ENCODE assay signal across 8 mouse cellular contexts in the genomic region with DNA sequence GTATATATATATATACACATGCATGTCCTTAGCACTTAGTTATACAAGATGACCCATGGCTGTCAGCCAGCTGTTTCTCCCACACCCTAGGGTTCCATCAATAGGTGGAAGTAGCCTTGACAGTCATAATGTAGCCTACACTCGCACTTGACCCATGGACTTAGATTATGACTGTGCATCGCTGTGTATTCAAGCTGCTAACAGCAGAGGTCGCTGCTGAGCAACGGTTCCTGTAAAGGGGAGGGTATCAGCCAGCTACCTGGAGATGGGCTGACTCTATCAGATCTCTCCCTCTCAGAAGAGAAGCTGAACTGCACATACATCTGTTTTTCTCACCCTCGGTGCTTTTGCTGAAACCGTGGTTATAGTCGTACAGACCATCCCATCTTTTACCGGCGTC. TPM values are rescaled to one million over a fixed set of nuclear protein-coding genes. Genes with fewer than 3 reads are reported as not detected.
DNase-seq lines count a peak whose midpoint lies in the region; ATAC-seq and TF ChIP-seq lines count a peak whose summit lies in the region.

No protein-coding gene starts in this region.

- 42% methylated on average over 9 of the region's 9 CpGs for WGBS in forebrain, postnatal 0 days
- 34% methylated on average over 9 of the region's 9 CpGs for WGBS in forebrain, embryonic 16.5 days
- 38% methylated on average over 9 of the region's 9 CpGs for WGBS in midbrain, embryonic 10.5 days
- 34% methylated on average over 9 of the region's 9 CpGs for WGBS in midbrain, embryonic 15.5 days
- 40% methylated on average over 9 of the region's 9 CpGs for WGBS in embryonic facial prominence, embryonic 10.5 days

- H3K36me3 ChIP-seq in forebrain, postnatal 0 days (ENCODE audit: insufficient read depth), result no peaks in the 10 kb centered on the region
- no peaks in the 10 kb centered on the region for H3K36me3 ChIP-seq in forebrain, embryonic 16.5 days (ENCODE audit: control insufficient read depth, insufficient read depth)
- no peaks in the 10 kb centered on the region for H3K36me3 ChIP-seq in midbrain, embryonic 10.5 days
- H3K36me3 ChIP-seq in midbrain, embryonic 15.5 days (replicated peaks), result no peaks in the 10 kb centered on the region
- H3K36me3 ChIP-seq in embryonic facial prominence, embryonic 10.5 days (replicated peaks), result no peaks in the 10 kb centered on the region

- no peak overlapping the region for H3K4me3 ChIP-seq in forebrain, postnatal 0 days (ENCODE audit: low read depth, low read length)
- H3K4me3 ChIP-seq in forebrain, embryonic 16.5 days (replicated peaks; ENCODE audit: low read length), result no peak overlapping the region
- H3K4me3 ChIP-seq in midbrain, embryonic 10.5 days, result no peak overlapping the region
- no peak overlapping the region for H3K4me3 ChIP-seq in midbrain, embryonic 15.5 days
- no peak overlapping the region for H3K4me3 ChIP-seq in embryonic facial prominence, embryonic 10.5 days

- peak; percentile 67 for TF ChIP-seq CTCF in forebrain, postnatal 0 days (IDR thresholded peaks at IDR 0.05; ENCODE audit: low read depth)

- H3K9me3 ChIP-seq in forebrain, postnatal 0 days (ENCODE audit: low read length), result no peaks in the 10 kb centered on the region
- no peaks in the 10 kb centered on the region for H3K9me3 ChIP-seq in forebrain, embryonic 16.5 days (ENCODE audit: control insufficient read depth, low read length)
- no peaks in the 10 kb centered on the region for H3K9me3 ChIP-seq in midbrain, embryonic 10.5 days (replicated peaks)
- no peaks in the 10 kb centered on the region for H3K9me3 ChIP-seq in midbrain, embryonic 15.5 days
- no peaks in the 10 kb centered on the region for H3K9me3 ChIP-seq in embryonic facial prominence, embryonic 10.5 days

- no peak overlapping the region for H3K9ac ChIP-seq in forebrain, postnatal 0 days
- no peak overlapping the region for H3K9ac ChIP-seq in forebrain, embryonic 16.5 days (replicated peaks; ENCODE audit: low read depth, low read length)
- H3K9ac ChIP-seq in midbrain, embryonic 15.5 days, result no peak overlapping the region

- DNase-seq in forebrain, postnatal 0 days, result no peak
- peak; percentile 45 for DNase-seq in midbrain, embryonic 10.5 days (ENCODE audit: low spot score)
- peak; percentile 59 for DNase-seq in adrenal gland, postnatal 14 days
- peak; percentile 60 for DNase-seq in embryonic facial prominence, embryonic 10.5 days (ENCODE audit: low spot score)
- DNase-seq in right cerebral cortex, postnatal 14 days, result no peak

- no peak overlapping the region for H3K4me2 ChIP-seq in forebrain, postnatal 0 days (ENCODE audit: low read depth)
- no peak overlapping the region for H3K4me2 ChIP-seq in forebrain, embryonic 16.5 days (ENCODE audit: low read length)
- H3K4me2 ChIP-seq in midbrain, embryonic 15.5 days, result no peak overlapping the region

- H3K27me3 ChIP-seq in forebrain, postnatal 0 days (ENCODE audit: insufficient read depth, low read length), result no peaks in the 10 kb centered on the region
- H3K27me3 ChIP-seq in forebrain, embryonic 16.5 days (replicated peaks; ENCODE audit: control insufficient read depth, insufficient read depth, low read length), result no peaks in the 10 kb centered on the region
- H3K27me3 ChIP-seq in midbrain, embryonic 10.5 days (ENCODE audit: low read depth, poor library complexity, severe bottlenecking), result no peaks in the 10 kb centered on the region
- H3K27me3 ChIP-seq in midbrain, embryonic 15.5 days (replicated peaks), result no peaks in the 10 kb centered on the region
- no peaks in the 10 kb centered on the region for H3K27me3 ChIP-seq in embryonic facial prominence, embryonic 10.5 days (replicated peaks; ENCODE audit: low read depth, poor library complexity, severe bottlenecking)

- no peak overlapping the region for H3K27ac ChIP-seq in forebrain, postnatal 0 days (ENCODE audit: low read depth, low read length)
- no peak overlapping the region for H3K27ac ChIP-seq in forebrain, embryonic 16.5 days (ENCODE audit: low read length)
- H3K27ac ChIP-seq in midbrain, embryonic 10.5 days (replicated peaks), result no peak overlapping the region
- no peak overlapping the region for H3K27ac ChIP-seq in midbrain, embryonic 15.5 days
- H3K27ac ChIP-seq in embryonic facial prominence, embryonic 10.5 days (replicated peaks), result no peak overlapping the region

- H3K4me1 ChIP-seq in forebrain, postnatal 0 days (ENCODE audit: insufficient read depth), result no peaks in the 10 kb centered on the region
- no peaks in the 10 kb centered on the region for H3K4me1 ChIP-seq in forebrain, embryonic 16.5 days (replicated peaks; ENCODE audit: control insufficient read depth, insufficient read depth, low read length)
- H3K4me1 ChIP-seq in midbrain, embryonic 10.5 days, result no peaks in the 10 kb centered on the region
- no peaks in the 10 kb centered on the region for H3K4me1 ChIP-seq in midbrain, embryonic 15.5 days
- H3K4me1 ChIP-seq in embryonic facial prominence, embryonic 10.5 days, result no peaks in the 10 kb centered on the region

- no peak for ATAC-seq in forebrain, postnatal 0 days
- ATAC-seq in forebrain, embryonic 16.5 days, result no peak
- no peak for ATAC-seq in midbrain, embryonic 15.5 days (replicated peaks)
- ATAC-seq in megakaryocyte-erythroid progenitor cell, adult 5-6 weeks (replicated peaks; ENCODE audit: low FRiP score, low TSS enrichment, poor library complexity, severe bottlenecking), result peak; percentile 64; the same call in 1 of the 2 replicates

RNA-seq across cellular contexts. Expression of a gene that starts 2.6 kb away (rescaled TPM):
- not detected in 2 replicates for total RNA-seq in forebrain, postnatal 0 days (2014; rRNA removed)
- not detected in 2 replicates for polyA plus RNA-seq in forebrain, postnatal 0 days (2015; fragmentation: Nextera tagmentation; extraction: Ambion mirVana)
- polyA plus RNA-seq in forebrain, embryonic 16.5 days (2015; fragmentation: Nextera tagmentation; extraction: Ambion mirVana), result not detected in 2 replicates
- polyA plus RNA-seq in midbrain, embryonic 10.5 days (2016; fragmentation: Nextera tagmentation; extraction: Ambion mirVana), result not detected in 2 replicates
- polyA plus RNA-seq in midbrain, embryonic 15.5 days (2015; fragmentation: Nextera tagmentation; extraction: Ambion mirVana), result 0.09 TPM in 1 of 2 replicates, not detected in the other
- total RNA-seq in adrenal gland, postnatal 14 days (2021), result not detected in 2 replicates
- not detected in 2 replicates for polyA plus RNA-seq in embryonic facial prominence, embryonic 10.5 days (2016; fragmentation: Nextera tagmentation; extraction: Ambion mirVana)
- total RNA-seq in megakaryocyte-erythroid progenitor cell, adult 5-6 weeks (2014; fragmentation: Nextera tagmentation), result not detected in 2 replicates
- total RNA-seq in megakaryocyte-erythroid progenitor cell, adult 5-6 weeks (2017), result not detected in 2 replicates

RNA-seq across cellular contexts. Expression of a gene that starts 51.5 kb away (rescaled TPM):
- 3.3 and 6.0 TPM in 2 replicates for total RNA-seq in forebrain, postnatal 0 days (2014; rRNA removed)
- 3.4 and 4.2 TPM in 2 replicates for polyA plus RNA-seq in forebrain, postnatal 0 days (2015; fragmentation: Nextera tagmentation; extraction: Ambion mirVana)
- 2.6 and 2.8 TPM in 2 replicates for polyA plus RNA-seq in forebrain, embryonic 16.5 days (2015; fragmentation: Nextera tagmentation; extraction: Ambion mirVana)
- polyA plus RNA-seq in midbrain, embryonic 10.5 days (2016; fragmentation: Nextera tagmentation; extraction: Ambion mirVana), result 5.2 and 5.7 TPM in 2 replicates
- 5.0 and 5.5 TPM in 2 replicates for polyA plus RNA-seq in midbrain, embryonic 15.5 days (2015; fragmentation: Nextera tagmentation; extraction: Ambion mirVana)
- total RNA-seq in adrenal gland, postnatal 14 days (2021), result 14.0 and 18.4 TPM in 2 replicates
- polyA plus RNA-seq in embryonic facial prominence, embryonic 10.5 days (2016; fragmentation: Nextera tagmentation; extraction: Ambion mirVana), result 3.6 and 3.7 TPM in 2 replicates
- total RNA-seq in megakaryocyte-erythroid progenitor cell, adult 5-6 weeks (2014; fragmentation: Nextera tagmentation), result not detected in 2 replicates
- total RNA-seq in megakaryocyte-erythroid progenitor cell, adult 5-6 weeks (2017), result not detected in 2 replicates

Comparison
In these comparisons a context has a peak if more than half of its experiments do, and no peak if none do; other contexts are left out.
1. DNase-seq: peak in midbrain, embryonic 10.5 days (single experiment), adrenal gland, postnatal 14 days (single experiment) and embryonic facial prominence, embryonic 10.5 days (single experiment); none in forebrain, postnatal 0 days (single experiment) and right cerebral cortex, postnatal 14 days (single experiment).